Mouse (Mus musculus) cerebellum, postnatal 36 days (tissue): Measurements from ENCODE around the gene Fcna.
A peak's percentile ranks its signal among the peaks of the same experiment; 100 is the strongest.

Experiments used
- DNase-seq, 2 experiments: peaks; one replicate each; pipeline ENCODE4 v3.0.0; 2021 to 2022; ENCODE audit warnings: mixed read lengths in 2 of 2

Gene Fcna

DNA sequence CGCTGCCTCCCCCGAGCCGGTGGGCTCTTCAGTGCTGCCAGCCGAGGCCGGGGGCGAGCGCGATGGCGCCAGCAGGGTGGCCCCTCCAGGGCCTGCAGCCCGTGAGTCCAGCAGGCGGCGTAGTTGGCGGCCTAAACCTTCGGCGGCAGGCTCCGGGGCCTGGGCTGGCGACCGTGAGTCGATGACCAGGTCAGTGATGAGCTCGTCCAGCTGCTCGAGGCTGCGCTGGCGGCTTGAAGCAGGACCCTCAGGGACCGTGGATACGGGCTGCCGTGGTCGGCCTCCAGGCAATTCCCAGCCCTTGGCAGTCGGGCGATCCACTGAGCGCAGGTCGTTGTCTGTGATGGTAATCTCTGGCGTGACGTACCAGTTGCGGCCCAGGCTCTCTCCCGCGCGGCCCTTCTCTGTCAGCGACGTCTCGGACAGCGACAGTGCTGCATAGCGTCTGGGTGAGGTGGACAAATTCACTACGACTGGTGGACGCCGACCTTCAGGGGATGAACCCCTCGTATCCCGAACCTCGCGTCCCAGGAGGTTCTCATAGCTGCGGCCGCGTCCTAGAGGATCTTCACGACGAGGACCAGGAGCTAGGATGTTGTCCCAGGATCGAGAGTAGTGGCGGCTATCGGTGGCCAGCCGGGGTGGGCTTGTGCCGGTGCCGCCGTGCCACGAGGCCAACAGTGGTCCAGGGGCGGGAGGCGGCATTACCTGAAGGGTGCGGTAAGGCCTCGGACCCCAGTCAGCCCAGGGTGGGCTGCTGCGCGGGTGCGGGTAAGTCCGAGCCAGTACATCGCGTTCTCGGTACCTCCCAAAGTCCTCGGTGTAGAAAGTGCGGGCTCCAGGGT, 49.7 kb downstream of the Fcna start:
- DNase-seq = peak; percentile 49 to 54

DNA sequence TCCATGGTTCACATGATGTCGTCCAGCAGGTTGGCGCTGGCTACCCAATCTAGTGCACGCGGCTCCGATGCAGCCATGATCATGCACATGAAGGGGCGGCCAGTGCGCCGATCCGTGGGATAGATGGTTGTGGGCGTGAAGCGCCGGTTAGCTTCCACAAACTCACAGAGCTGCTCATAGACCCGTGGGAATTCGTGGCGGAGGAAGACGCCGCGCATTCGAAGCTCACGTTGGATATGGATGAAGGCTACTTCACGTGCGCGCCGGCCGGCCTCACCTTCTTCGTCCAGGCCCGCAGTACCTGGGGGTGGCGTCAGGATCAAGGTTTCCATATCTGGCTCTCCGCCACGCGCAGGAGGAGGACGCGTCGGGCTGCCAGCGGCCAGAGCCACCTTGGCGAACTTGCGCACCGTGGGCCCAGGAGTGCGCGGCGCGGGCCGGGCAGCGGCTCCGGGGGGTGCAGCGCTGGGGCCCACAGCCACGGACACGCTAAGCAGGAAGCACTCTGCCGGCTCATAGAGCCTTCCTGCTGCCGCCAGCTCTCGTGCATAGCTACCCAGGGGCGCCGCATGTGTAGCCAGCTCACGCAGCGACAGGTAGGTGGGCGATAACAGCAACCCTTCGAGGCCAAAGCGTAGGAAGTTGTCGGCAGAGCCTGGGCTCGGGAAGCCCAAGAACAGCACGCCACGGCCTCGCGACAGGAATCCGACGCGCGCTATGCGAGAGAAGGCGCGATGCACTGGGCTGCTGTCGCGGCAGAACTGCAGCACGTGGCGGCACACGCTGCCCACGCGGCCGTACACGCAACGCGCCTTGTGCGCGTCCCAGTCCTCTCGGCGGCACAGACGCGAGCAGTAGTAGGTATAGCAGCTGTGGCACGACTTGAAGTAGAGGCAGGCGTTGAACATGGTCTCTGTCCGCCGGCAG, 50.6 kb downstream of the Fcna start:
- peak; percentile 49 to 51 for DNase-seq

DNA sequence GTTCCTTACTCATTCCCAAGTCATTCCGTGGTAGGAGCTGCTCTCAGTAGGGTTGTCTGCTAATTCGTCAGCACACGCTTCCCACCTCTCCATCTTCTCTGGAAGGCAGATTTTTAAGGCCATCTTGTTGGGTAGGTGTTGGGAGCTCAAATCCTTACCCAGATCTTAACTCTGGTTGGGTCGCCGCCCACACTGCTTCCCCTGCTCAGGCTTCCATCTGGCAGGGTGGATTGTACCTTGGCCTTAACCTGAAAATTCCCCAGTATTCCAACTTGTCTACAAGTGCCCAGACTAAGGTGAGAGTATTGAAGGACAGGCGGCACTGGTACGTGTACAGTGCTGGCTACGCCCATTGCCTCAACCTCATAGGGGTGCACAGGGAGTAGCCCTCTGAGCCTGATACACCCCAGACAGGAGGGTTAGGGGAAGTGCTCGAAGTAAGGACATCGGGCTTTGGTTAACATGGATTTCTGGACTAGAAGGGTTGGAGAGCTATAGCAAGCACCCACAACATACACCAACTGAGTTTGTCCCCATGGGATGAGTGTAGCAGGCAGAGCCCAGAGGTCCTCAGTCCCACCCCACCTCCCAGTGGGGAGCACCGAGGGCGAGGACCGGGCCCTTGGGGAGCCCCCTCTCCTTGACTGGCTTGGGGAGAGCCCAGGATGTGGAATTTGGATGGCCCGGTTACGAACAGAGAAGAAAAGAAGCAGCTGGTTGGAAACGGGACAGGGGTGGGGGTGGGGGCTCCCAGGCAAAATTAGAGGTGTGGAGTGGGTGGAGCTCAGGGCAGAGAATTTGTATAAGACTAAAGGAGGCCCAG, 51.6 kb downstream of the Fcna start:
- peak in 1 of 2 experiments; percentile 21 for DNase-seq

DNA sequence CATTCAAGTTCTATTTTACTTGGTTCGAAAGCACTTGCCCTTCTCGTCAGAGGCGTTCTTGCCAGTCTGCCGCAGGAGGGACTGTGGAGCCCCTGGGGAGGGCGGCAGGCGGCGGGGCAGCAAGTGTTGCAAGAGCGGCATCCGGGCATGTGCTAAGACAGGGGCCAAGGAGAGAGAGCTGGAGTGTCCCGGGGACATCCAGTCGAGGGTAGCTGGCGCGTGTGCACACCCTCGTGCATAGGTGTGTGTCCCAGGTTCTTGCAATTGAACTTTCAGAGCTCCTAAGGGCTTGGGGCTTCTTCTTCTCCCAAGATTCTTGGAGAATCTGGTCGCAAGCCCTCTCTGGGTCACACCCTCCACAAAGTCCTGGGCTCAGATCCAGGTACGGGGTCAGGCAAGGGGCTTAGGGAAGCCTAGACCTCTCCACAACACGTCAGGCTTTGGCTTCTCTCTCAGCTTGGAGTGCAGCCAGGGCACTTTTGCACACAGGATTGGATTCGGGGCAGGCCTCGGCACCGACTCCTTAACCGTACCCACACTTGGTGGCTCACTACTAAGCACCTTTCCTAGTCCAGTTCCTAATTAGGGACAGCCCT, 52.3 kb downstream of the Fcna start:
- peak; percentile 67 to 72 for DNase-seq
